Mouse (Mus musculus): ENCODE results near the gene Adk.

GRCm38 (mm10) chr14:21372689-21373088 lies 320.3 kb downstream of the Adk start:
- TF ChIP-seq CTCF (IDR thresholded peaks at IDR 0.05; ENCODE audit: control insufficient read depth, insufficient read depth, low read length) (no peak), POLR2A (IDR thresholded peaks at IDR 0.05; ENCODE audit: borderline replicate concordance, control insufficient read depth, low read depth, low read length) (no peak)
